Mouse (Mus musculus) adrenal gland, postnatal 4 days (tissue): ENCODE results near the gene Trp63. TPM values are rescaled to one million over a fixed set of nuclear protein-coding genes. Genes with fewer than 3 reads are reported as not detected.
"Not testable (repeated sequence)": the region's sequence is repeated elsewhere in the genome, so short reads cannot be mapped to it uniquely, and the experiment has no call there.

Experiments
- DNase-seq, 2 experiments: peaks; one replicate each; pipeline ENCODE4 v3.0.0; 2021 to 2022; ENCODE audit warnings: low spot score in 2 of 2, mixed read lengths in 2 of 2
- long read RNA-seq, 2 experiments: library from polyadenylated mRNA; stranded (forward); transcript quantifications; one replicate each; pipeline ENCODE4 v2.0.0; 2021
- total RNA-seq, 2 experiments: library from RNA; stranded (reverse); gene quantifications; 2 replicates each; pipeline ENCODE4 v1.2.3; 2021

Trp63 gene
- total RNA-seq: under 1 TPM; 0.36 to 0.71 TPM
- long read RNA-seq, experiment 1: 0 reads
- long read RNA-seq, experiment 2: 0 reads

DNA sequence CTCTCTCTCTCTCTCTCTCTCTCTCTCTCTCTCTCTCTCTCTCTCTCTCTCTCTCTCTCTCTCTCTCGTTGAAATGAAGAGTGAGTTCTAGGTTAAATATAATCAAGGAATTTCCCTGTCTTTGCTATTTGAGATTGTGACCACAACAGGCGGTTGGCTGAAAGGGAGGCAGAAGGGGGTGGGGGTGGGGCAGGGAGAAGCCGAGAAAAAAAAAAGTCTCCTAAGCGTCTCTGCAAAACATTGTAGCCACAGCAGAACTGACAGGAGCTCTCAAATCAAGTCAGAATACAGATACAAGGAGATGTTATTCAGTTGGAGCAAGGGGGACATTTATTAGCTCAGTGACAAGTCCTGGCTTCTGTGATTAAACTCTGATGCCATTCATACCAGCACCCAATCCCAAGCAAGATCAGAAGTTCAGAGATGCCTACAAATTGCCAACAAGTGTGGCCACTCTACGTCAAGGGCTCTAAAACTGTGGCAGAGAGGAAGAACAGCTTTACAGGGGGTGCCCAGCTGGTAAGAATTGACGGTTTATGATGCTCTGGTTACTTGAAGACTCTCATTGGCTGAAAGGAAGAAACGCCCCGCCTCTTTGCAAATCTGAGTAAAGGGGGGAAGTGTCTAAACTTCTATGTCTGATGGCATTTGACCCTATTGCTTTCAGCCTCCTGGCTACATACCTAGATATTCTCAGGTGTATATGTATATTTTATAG lies at the start of gene Trp63:
Gene Trp63 (plus strand): TSS at position 233 of the 718 bp plus-strand sequence.
- DNase-seq: no peak

DNA sequence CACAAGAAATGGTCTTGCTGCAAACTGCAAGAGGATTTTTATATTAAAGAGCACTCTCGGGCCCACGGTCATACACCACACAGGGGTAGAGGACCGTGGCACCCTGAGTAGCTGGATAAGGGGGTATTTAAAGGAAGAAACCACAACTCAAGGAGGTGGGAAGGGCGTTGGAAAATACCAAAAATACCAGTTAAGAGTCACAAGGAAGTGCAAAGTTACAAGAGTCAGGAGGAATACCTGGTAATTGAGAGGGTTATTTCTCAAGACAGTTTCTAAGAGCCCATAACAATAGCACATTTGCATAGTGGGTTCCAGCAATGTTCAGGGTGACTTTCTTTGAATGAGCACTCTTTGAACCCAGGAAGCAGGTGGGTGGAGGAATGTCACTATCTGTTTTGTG lies 38.8 kb upstream of the Trp63 start:
- not testable (repeated sequence) for DNase-seq

DNA sequence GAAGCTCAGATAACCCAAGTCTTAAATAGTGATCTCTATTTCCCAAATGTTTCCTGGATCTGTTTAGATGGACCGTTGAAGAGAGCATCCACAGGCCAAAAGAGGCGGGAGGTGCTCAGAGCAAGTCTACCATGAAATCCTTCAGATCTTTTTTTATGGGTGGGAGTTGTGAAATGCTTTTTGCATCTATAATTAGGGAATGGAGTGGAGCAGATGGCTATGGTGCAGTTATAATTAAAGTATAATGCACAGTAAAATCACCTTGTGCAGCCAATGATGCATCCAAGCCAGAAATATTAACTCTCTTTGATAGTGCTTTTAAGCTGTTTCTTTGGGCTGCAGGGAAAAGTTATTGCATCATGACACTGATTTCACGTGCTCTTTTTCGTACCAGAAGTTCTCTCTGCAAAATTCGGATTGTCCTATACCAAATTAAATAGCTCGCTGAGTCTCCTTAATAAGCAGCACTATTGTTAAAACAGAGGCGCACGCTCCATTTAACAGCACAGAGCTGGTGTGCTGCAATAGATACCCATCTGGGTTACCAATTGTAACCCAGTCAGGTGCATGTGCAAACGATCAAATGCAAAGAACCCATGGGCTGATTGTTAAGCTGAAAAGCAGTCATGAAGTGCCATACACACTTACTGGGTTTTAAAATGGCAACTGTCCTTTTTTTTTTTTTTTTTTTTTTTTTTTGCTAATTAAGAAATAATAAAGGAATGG lies 22.9 kb upstream of the Trp63 start:
- DNase-seq: no peak

DNA sequence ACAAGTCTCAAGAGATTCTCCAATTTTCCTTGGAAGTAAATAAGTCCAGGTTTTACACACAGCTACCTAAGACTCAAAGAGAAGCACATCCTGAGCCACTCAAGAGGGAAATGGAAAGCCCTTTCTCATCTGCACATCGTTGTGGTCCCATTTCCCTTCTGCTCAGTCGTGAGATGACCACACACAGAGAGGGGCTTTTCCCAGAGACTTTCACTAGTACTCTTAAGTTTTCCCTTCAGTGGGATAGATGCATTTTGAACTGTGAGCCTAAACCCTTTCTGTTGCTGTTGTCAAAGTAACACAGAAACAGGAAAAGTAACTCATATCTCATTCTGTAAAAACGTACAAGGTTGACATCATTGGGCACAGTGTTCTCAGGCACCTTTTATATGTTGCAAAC lies 20.4 kb upstream of the Trp63 start:
- DNase-seq: no peak

DNA sequence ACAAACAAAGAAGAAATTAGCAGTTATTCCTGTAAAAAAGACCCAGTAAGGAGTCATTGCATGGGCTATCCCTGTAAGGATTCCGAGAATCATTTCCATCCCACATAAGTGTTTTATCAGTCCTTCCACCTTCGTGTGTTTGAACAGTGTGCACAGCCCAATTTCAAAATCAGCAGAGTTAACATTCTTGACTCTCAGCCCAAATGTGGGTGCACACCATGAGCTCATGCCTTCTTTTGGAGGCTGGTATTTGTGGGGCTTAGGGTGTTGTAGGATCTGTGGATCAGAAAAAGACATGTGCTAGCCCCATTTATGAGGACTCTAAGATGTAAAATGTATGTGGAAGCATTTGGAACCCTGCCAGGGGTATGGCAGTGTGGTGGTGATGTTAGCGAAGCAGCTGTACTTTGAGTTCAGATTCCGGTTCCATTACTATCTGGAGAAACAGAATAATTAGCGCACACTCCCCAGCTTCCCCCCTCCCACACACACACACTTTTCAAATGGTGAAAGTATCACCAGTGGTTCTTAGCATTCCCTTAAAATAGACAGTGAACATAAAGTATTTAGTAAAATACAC lies 9.6 kb upstream of the Trp63 start:
- DNase-seq: no peak

DNA sequence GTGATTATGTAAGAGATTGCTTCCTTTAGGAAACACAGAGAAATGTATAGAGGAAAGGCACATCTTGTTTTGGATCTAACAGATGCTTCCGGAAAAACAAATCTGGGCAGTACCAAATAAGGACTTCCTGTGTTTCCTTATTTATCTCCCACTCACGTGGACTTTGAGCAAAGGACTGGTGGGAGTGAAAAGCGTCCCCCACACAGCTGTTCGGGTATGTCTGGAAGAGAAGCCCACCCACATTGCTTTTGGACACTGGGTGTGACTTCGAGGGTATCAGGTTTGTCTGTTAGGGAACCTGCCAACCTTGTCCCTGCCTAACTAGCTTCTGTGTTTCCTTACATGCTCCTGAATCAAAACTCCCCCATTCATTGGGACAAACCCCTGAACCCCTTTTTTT lies 3.2 kb upstream of the Trp63 start:
- DNase-seq: no peak

DNA sequence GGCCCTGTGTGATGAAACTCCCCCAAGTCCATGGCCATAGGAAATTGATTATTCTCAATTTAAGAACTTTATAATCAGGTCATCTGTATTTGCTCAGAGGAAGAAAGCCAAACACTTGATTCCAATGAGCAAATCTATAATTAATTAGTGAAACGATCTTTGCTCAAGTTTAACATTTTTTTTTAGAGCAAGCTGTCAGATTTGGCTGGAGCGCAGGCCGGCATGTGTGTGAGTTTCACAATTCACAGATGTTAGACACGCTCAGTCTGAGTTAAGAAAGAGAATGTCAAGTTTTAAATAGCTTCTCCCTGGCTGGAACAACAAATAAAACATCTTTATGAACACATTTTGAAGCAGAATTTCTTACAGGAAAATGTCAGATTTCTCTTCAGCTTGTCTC lies 1.0 kb upstream of the Trp63 start:
- no peak for DNase-seq

DNA sequence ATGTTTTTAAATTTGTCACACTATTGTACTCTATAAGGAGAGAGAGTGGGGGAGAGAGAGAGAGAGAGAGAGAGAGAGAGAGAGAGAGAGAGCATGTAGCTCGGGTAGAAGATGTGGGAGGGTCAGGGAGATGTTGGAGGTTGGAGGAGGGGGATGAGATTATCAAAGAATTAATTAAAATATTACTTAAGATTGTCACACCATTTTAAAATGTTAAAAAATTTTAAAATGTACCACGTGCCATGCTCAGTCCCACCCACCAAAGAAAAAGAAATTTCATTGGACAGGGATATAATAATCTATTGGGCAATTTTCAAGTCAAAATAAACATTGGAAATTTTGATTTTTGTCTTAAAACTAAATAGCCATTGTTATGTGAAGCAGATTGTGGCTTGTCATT lies 1.0 kb downstream of the Trp63 start:
- no peak for DNase-seq

DNA sequence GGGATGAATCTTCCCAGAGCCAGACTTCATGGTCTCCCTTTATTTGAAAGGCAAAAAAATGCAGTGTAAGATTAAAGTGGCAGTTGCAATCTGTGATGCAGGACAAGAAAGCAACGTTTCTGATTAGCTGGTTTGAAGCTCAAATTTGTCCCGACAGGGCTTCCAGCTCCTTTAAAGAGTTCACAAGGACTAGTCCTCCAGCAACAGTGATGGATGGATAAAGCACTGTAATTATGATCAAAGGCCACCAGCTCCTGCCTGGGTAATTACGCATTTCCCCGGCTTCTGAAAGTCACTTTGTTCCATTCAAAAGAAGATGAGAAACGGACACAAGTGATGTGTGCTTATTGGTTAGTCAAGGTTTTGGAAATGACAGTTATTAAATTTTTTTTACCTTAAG lies 7.0 kb downstream of the Trp63 start:
- no peak for DNase-seq

DNA sequence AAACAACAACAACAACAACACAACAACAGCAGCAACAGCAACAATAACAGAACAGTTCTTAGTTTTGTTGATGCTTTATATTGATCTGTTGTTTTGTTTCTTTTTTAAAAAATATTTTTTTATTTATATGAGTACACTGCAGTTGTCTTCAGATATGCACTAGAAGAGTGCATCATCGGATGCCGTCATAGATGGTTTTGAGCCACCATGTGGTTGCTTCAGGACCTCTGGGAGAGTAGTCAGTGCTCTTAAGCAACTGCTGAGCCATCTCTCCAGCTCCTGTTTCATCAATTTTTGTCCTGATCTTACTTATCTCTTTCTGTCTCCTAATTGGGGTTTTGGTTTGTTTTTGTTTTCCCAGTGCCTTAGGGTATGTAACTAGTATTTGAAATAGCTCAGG lies 17.7 kb downstream of the Trp63 start:
- DNase-seq: no peak

DNA sequence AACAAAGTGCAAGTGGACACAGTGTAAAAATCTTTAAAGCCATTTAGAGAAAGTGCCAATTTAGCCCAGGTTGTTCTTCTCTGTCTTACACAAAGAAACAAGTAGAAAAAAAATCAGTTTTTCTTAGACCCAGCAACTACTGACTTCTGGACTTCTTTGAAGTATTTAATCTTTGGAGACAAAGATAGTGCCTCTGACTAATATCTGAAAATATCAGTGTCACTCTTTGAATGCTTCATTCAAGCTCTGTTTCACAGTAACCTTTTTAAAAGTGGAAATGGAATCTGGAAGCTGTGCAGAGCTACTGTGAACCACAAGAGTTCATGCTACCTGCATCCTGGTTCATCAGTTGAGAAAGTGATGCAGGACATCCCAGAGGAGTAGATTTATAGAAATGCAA lies 22.7 kb downstream of the Trp63 start:
- DNase-seq: no peak

DNA sequence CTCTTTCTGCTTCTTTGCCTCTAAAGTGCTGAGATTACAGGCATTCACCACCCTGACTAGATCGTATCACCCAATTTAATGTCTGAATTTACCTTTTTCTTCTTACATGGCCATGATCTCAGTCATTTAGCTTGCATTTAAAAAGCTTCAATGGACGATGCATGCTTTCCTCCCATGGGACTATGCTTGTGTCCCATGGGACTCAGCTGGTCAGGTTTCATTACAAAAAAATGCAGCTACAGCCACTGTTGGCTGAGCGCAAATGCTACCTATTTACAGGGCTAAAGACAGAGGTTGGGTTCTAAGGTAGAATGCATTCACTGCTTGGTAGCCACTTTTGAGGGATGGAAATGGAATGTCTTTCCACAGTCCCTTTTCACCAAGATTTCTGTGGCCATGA lies 32.2 kb downstream of the Trp63 start:
- DNase-seq: no peak

DNA sequence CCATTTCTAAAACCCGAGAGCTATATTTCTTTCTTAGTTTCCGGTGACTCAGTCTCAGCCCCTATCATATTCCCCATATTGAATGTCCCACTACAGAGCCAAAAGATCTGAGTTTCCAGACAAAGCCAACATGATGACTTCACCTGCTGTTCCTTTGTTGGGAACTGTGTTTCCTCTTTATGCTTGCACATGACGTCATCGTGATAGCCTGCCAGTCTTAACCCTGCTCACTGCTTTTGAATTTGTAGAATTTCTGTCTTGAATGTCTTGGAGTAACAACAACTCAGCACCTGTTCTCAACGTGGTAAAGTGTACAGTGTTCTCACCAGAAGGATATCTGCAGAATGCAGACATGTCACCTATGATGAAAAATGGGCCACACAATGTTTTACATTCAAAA lies 39.6 kb downstream of the Trp63 start:
- DNase-seq: no peak

DNA sequence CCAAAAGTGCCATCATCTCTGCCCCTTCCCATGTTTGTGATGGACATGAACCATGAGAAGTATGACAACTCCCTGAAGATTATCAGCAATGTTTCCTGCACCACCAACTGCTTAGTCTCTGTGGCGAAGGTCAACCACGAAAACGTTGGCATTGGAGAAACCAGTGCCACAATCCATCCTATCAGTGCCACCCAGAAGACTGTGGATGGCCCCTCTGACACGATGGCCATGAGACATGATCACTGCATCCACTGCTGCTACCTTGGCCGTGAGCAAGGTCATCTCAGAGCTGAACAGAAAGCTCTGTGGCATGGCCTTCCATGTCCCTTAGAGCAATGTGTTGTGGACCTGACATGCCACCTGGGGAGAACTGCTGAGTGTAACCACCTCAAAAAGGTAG lies 43.4 kb downstream of the Trp63 start:
- no peak for DNase-seq

DNA sequence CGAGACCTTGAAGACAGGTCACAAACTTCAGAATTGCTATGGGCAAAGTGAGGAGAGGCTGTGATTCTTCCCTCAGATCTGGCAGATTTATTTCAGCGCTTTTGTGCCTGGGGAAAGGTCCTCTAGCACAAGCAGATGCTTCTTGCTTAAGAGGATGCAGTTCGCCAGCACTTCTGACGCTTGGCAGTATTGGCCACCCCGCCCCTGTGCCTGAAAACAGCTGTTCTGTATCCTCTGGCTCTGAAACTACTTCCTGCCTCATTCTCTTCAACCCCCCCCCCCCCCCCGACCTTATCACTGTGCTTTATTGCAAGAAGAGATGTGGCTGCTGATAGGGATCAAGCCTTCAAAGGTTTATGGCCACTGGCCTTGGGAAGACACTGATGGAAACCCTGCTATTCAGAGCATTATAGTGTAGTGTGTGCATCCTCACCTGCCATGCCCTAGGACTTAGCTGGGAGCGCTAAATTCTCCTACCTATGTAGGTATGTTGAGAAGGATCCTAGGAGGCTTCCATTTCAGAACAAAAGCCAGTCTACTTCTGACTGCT lies 44.5 kb downstream of the Trp63 start:
- no peak for DNase-seq

DNA sequence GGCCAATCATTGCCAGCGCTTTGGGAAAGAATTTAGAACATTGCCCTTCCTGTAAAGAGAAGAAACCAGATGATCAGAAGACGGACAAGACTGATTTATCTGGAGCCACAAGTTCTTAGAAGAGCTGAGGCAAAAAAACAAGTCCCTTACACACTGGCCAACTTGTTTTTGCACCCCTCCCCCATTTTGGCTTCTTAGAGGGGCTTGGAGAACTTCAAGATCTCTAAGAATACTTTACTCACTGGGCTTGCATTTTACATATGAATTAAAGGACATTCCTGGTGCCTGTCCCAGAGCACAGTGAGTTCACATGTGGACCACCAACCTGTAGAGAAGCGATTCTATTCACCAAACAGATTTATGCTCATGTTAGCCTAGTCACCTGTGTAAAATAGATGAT lies 53.3 kb downstream of the Trp63 start:
- DNase-seq: no peak

DNA sequence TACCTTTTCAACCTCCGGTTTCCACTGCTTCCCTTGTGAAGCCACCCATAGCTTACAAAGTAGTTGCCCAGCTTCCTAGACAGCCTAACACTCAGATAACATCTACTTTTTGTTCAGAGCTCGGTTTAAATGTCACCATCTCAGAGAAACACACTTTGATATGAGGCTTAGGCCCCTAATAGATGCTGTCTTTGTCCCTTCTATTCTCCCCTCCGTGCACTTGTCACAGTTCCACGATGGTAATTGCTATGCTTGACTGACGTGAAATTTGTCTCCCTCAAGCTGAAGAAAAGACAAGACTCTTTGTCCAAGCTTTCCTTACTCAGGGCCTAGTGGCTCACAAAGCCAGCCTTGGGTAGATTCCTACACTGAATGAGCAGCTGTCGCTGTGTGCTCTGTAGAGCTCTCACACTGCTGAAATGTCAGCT lies 54.1 kb downstream of the Trp63 start:
- no peak for DNase-seq

DNA sequence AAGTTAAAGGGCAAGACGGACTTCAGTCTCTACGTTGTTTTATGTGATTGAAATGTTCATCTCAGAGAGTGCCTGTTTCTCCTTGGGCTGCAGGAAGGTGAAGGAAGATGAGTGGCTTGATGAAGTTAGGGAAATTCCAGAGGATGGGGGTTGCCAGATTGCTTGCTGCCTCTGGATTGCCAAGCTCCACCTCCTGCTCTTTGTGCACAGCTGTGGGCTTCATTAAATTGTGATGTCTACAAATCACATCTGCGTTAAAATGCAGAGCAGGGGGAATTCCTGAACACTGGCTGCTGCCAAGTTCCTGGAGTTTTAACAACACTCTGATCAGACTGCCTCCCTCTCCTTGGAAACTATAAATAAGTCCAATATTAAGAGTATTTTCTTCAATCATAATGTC lies 63.2 kb downstream of the Trp63 start:
- DNase-seq: no peak

DNA sequence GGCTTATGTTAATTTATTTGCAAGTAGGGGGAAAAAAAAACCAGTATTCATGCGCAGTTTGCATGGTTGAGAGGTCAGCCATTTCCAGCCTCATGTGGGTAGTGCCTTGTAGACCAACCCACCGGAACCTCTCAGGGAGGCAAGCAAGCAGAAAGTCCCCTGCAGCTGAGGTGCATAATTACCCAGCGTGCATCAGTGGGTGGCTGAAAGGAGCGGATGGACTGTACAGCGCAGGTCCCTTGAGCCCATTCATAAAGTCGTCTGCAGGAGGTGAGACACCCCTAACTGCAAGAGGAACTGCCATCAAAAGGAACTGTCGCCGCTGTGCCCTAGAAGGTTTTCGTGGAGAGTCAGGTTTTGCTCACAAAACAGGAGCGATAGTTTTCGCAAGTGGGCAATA lies 68.3 kb downstream of the Trp63 start:
- DNase-seq: no peak

DNA sequence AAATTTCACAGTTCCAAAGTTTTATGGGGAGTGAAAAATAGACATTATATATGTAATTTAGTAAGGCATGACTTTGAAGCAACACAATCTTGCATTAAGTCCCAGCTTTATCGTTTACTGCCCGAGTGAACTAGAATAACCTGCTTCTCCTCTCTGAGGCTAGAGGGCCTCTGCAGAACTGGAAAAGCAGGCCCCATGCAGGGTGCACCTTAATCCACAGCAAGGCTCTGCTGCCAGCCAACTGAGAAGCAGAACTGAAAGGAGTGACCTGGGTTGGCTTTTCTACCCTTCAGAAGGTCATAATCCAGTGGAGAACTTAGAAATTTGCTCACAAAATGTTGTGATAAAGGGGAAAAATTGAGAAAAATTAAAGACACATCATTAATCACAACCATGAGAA lies 74.5 kb downstream of the Trp63 start:
- no peak for DNase-seq

DNA sequence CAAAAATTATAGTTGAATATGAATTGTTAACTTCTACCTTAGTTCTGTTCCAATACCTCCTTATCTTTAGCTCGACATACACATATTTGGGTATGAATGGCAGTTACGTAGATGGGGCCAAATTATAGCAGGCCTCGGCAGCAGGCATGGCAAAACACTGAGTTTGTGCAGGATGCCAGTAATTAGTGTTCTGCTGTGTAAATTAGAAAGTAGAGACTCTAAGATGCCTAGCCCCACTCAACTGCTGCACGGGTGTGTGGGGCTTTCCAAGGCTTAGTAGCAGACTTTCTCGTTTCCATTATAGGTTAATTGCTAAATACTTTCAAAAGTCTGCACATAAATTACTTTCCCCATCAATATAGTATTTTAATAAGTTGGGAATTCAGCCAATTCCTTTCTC lies 82.0 kb downstream of the Trp63 start:
- DNase-seq: no peak

DNA sequence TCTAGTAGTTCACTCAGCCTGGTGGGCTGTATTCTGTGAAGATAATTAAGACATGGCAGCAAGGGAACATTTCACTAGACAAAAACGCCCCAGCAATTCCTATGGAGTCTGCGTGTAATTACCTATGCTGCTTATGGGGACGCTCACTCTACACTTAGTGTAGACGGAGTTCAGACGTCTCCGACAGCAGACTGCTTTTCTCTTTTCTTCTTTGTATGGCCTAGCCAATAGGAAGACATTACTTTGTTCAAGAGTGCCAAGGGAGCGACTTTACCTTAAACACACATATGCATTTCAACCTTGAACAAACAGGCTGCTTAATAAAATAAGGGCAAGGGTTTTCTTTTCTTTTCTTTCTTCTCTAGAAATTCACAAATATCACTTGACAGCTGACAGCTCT lies 91.0 kb downstream of the Trp63 start:
- no peak for DNase-seq
